Mouse (Mus musculus): ENCODE results near the gene Flvcr2. TPM values are rescaled to one million over a fixed set of nuclear protein-coding genes. Genes with fewer than 3 reads are reported as not detected.

Gene Flvcr2
- polyA plus RNA-seq, 1 experiment from 2014 or later, result 8.3 TPM

DNA sequence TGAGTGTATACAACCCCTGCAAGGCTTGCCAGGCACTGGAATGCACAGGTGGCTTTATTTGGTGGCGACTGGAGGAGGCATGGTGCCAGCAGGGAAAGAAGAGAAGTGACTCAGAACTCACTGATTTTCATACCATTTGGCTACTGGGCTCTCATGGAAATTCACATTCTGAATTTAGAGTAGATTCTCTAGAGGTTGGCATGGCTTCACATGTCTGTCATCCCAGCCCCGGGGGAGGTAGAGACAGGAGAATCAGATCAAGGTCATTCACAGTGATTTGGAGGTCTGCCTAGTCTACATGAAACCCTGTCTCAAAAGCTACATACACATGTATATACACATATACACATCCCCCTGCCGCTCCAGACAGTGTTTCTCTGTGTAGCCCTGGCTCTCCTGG is 9.4 kb upstream of the Flvcr2 start:
- Histone ChIP-seq H3K9ac (no peak overlapping the region), H3K27ac (no peak overlapping the region), H3K4me2 (no peak overlapping the region), H3K27me3 (no peaks in the 10 kb centered on the region), H3K4me3 (no peak overlapping the region), H3K4me1 (replicated peaks) (0 out of 2 replicates have a peak, but pooled peaks cover 4% of the 10 kb centered on the region), H3K9me3 (replicated peaks) (no peaks in the 10 kb centered on the region), H3K36me3 (no peaks in the 10 kb centered on the region)
- ATAC-seq (replicated peaks; ENCODE audit: insufficient number of reproducible peaks, insufficient read depth, low FRiP score, low read depth), result no peak
- 80% methylated on average over 3 of the region's 3 CpGs for WGBS

DNA sequence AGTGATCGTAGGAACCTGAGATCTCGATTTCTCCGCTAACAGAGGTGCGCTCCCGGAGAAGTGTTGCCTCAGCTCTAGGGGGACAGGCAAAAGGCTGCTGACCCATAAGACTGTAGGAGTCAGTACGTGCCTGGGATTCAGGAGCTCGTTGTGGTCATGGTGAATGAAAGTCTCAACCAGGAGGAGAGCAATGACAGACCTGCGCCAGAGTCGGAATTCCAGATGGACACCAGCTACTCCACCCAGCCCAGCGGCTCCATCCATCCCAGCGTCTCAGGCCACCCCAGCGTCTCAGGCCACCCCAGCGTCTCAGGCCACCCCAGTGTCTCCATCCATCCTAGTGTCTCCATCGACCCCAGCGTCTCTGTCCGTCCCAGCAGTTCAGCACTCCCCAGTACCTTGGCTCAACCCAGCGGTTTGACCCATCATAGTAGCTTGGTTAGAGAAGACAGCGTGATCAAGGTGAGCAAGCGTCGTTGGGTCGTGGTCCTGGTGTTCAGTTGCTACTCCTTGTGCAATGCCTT is 419 bp downstream of the Flvcr2 start:
- Histone ChIP-seq H3K27ac (peak overlapping the region; percentile 90), H3K9ac (peak overlapping the region; percentile 64), H3K27me3 (peaks cover 23% of the 10 kb centered on the region), H3K4me3 (peak overlapping the region; percentile 61), H3K4me1 (replicated peaks) (peaks cover 16% of the 10 kb centered on the region), H3K9me3 (replicated peaks) (no peaks in the 10 kb centered on the region), H3K4me2 (peak overlapping the region; percentile 96), H3K36me3 (no peaks in the 10 kb centered on the region)
- peak; percentile 21 for ATAC-seq (replicated peaks; ENCODE audit: insufficient number of reproducible peaks, insufficient read depth, low FRiP score, low read depth)
- 19% methylated on average over 21 of the region's 21 CpGs for WGBS

DNA sequence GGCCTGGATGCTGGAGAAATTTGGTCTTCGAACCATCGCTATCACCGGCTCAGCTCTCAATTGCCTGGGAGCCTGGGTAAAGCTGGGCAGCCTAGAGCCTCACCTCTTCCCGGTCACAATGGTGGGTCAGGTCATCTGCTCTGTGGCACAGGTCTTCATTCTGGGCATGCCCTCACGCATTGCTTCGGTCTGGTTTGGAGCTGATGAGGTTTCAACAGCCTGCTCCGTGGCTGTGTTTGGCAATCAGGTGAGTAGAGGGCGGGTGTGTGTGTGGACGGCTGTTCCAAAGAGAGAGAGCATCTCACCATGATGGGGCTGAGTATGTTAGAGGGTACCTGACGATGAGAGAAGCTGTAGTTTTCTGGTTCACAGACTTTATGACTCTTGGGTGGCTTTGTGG is 1.0 kb downstream of the Flvcr2 start:
- WGBS, result 80% methylated on average over 10 of the region's 10 CpGs
- H3K4me3 ChIP-seq, result peak overlapping the region; percentile 61

GRCm38 (mm10) chr12:85749861-85750260 is 3.5 kb downstream of the Flvcr2 start:
- H3K4me2 ChIP-seq, result no peak overlapping the region
- no peak overlapping the region for H3K4me3 ChIP-seq
- no peak overlapping the region for H3K9ac ChIP-seq
- peaks cover 16% of the 10 kb centered on the region for H3K4me1 ChIP-seq (replicated peaks)
- H3K9me3 ChIP-seq (replicated peaks), result no peaks in the 10 kb centered on the region
- no peak for ATAC-seq (replicated peaks; ENCODE audit: insufficient number of reproducible peaks, insufficient read depth, low FRiP score, low read depth)
- H3K36me3 ChIP-seq, result no peaks in the 10 kb centered on the region
- H3K27me3 ChIP-seq, result peaks cover 11% of the 10 kb centered on the region
- H3K27ac ChIP-seq, result no peak overlapping the region
- WGBS, result 90% methylated on average over 9 of the region's 9 CpGs

More for the DNA sequence above, 1.0 kb downstream of the Flvcr2 start:
- H3K36me3 ChIP-seq, result no peaks in the 10 kb centered on the region
- peak overlapping the region; percentile 96 for H3K4me2 ChIP-seq
- no peaks in the 10 kb centered on the region for H3K9me3 ChIP-seq (replicated peaks)
- peaks cover 23% of the 10 kb centered on the region for H3K27me3 ChIP-seq
- H3K9ac ChIP-seq, result 0 out of 2 replicates have a peak overlapping the region, but pooled peaks have one; percentile 8
- peaks cover 16% of the 10 kb centered on the region for H3K4me1 ChIP-seq (replicated peaks)
- ATAC-seq (replicated peaks; ENCODE audit: insufficient number of reproducible peaks, insufficient read depth, low FRiP score, low read depth), result no peak
- H3K27ac ChIP-seq, result no peak overlapping the region

GRCm38 (mm10) chr12:85752116-85752515 is 5.8 kb downstream of the Flvcr2 start:
- H3K27me3 ChIP-seq, result peaks cover 5% of the 10 kb centered on the region
- no peak overlapping the region for H3K4me2 ChIP-seq
- no peaks in the 10 kb centered on the region for H3K9me3 ChIP-seq (replicated peaks)
- H3K4me3 ChIP-seq, result no peak overlapping the region
- H3K4me1 ChIP-seq (replicated peaks), result peaks cover 9% of the 10 kb centered on the region; the same call in 1 of the 2 replicates
- H3K27ac ChIP-seq, result no peak overlapping the region
- no peak overlapping the region for H3K9ac ChIP-seq
- no peaks in the 10 kb centered on the region for H3K36me3 ChIP-seq
- WGBS, result 85% methylated on average over 6 of the region's 6 CpGs
- no peak for ATAC-seq (replicated peaks; ENCODE audit: insufficient number of reproducible peaks, insufficient read depth, low FRiP score, low read depth)

- no peak overlapping the region for H3K27ac ChIP-seq
- 58% methylated on average over 2 of the region's 2 CpGs for WGBS
- no peak overlapping the region for H3K4me3 ChIP-seq
- no peak overlapping the region for H3K9ac ChIP-seq
- H3K4me1 ChIP-seq (replicated peaks), result 0 out of 2 replicates have a peak, but pooled peaks cover 3% of the 10 kb centered on the region
- no peaks in the 10 kb centered on the region for H3K9me3 ChIP-seq (replicated peaks)
- ATAC-seq (replicated peaks; ENCODE audit: insufficient number of reproducible peaks, insufficient read depth, low FRiP score, low read depth), result no peak
- no peaks in the 10 kb centered on the region for H3K36me3 ChIP-seq
- no peaks in the 10 kb centered on the region for H3K27me3 ChIP-seq
- H3K4me2 ChIP-seq, result no peak overlapping the region
These were observed 6.9 kb downstream of the Flvcr2 start for GRCm38 (mm10) chr12:85753223-85753622.

- 58% methylated on average over 5 of the region's 5 CpGs for WGBS
- no peak for ATAC-seq (replicated peaks; ENCODE audit: insufficient number of reproducible peaks, insufficient read depth, low FRiP score, low read depth)
These were observed 8.4 kb downstream of the Flvcr2 start for GRCm38 (mm10) chr12:85754611-85755265.

GRCm38 (mm10) chr12:85756455-85756854 is 10.1 kb downstream of the Flvcr2 start:
- H3K4me1 ChIP-seq (replicated peaks), result peaks cover 5% of the 10 kb centered on the region; the same call in 1 of the 2 replicates
- H3K36me3 ChIP-seq, result no peaks in the 10 kb centered on the region
- no peak overlapping the region for H3K4me2 ChIP-seq
- no peaks in the 10 kb centered on the region for H3K9me3 ChIP-seq (replicated peaks)
- no peaks in the 10 kb centered on the region for H3K27me3 ChIP-seq
- WGBS, result 73% methylated on average over 3 of the region's 3 CpGs
- H3K9ac ChIP-seq, result no peak overlapping the region
- H3K4me3 ChIP-seq, result no peak overlapping the region
- no peak overlapping the region for H3K27ac ChIP-seq
- ATAC-seq (replicated peaks; ENCODE audit: insufficient number of reproducible peaks, insufficient read depth, low FRiP score, low read depth), result no peak

More at GRCm38 (mm10) chr12:85754611-85755265, 8.4 kb downstream of the Flvcr2 start:
- Histone ChIP-seq H3K36me3 (no peaks in the 10 kb centered on the region), H3K4me2 (no peak overlapping the region), H3K9ac (no peak overlapping the region), H3K27ac (no peak overlapping the region), H3K9me3 (replicated peaks) (no peaks in the 10 kb centered on the region), H3K4me1 (replicated peaks) (0 out of 2 replicates have a peak, but pooled peaks cover 3% of the 10 kb centered on the region), H3K4me3 (no peak overlapping the region), H3K27me3 (no peaks in the 10 kb centered on the region)

- no peak for ATAC-seq (replicated peaks; ENCODE audit: insufficient number of reproducible peaks, insufficient read depth, low FRiP score, low read depth)
- Histone ChIP-seq H3K9ac (no peak overlapping the region), H3K4me1 (replicated peaks) (peaks cover 10% of the 10 kb centered on the region), H3K4me3 (no peak overlapping the region), H3K27ac (no peak overlapping the region), H3K9me3 (replicated peaks) (no peaks in the 10 kb centered on the region), H3K4me2 (no peak overlapping the region), H3K36me3 (no peaks in the 10 kb centered on the region), H3K27me3 (no peaks in the 10 kb centered on the region)
- 57% methylated on average over 3 of the region's 3 CpGs for WGBS
These were observed 10.7 kb downstream of the Flvcr2 start for GRCm38 (mm10) chr12:85757074-85757473.

- no peak for ATAC-seq (replicated peaks; ENCODE audit: insufficient number of reproducible peaks, insufficient read depth, low FRiP score, low read depth)
- H3K4me1 ChIP-seq (replicated peaks), result peaks cover 14% of the 10 kb centered on the region
- no peak overlapping the region for H3K27ac ChIP-seq
- no peaks in the 10 kb centered on the region for H3K27me3 ChIP-seq
- H3K36me3 ChIP-seq, result no peaks in the 10 kb centered on the region
- H3K9me3 ChIP-seq (replicated peaks), result no peaks in the 10 kb centered on the region
- 73% methylated on average over 8 of the region's 8 CpGs for WGBS
- no peak overlapping the region for H3K9ac ChIP-seq
- H3K4me2 ChIP-seq, result no peak overlapping the region
- no peak overlapping the region for H3K4me3 ChIP-seq
These were observed 12.4 kb downstream of the Flvcr2 start for GRCm38 (mm10) chr12:85758741-85759140.

DNA sequence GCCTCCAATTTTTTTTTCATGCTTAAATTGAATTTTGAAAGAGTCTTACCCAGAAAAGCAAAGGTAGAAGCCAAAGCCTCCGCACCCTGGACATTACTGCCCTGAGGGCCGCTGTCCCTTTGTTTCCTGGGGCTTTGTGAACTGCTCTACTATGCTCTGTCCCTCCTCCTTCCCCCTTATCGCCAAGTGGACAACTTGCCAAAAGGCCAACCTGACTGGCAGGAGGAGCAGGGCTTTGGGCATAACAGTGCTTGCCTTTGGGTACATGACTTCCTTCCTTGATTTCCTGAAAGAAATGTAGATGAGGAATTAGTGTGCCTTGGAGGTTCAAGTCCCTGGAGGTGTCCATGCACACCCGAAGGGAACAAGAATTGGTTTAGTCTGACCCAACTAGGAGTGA is 15.1 kb downstream of the Flvcr2 start:
- Histone ChIP-seq H3K4me2 (no peak overlapping the region), H3K27me3 (no peaks in the 10 kb centered on the region), H3K9me3 (replicated peaks) (no peaks in the 10 kb centered on the region), H3K27ac (0 out of 2 replicates have a peak overlapping the region, but pooled peaks have one; percentile 7), H3K4me3 (no peak overlapping the region), H3K4me1 (replicated peaks) (peaks cover 35% of the 10 kb centered on the region), H3K9ac (no peak overlapping the region), H3K36me3 (no peaks in the 10 kb centered on the region)
- WGBS, result 69% methylated on average over 4 of the region's 4 CpGs
- ATAC-seq (replicated peaks; ENCODE audit: insufficient number of reproducible peaks, insufficient read depth, low FRiP score, low read depth), result no peak

DNA sequence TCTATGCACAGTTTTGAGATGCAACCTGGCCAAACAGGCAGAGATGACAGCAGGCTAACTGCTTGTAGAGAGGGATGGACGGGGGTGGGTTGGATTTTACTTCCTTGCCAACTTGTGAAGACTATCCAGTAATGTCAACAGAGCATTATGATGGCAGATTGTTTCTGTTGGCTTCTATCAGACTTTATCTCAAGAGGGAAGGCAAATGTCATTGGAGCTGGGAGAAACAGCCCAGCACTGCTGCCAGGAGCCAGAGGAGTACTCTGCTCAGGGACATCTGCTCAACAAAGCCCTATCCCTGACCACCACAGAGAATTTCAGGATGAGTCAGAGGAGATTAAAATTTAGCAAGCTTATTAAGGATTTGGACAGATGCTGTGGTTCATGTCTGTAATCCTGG is 18.3 kb downstream of the Flvcr2 start:
- peaks cover 33% of the 10 kb centered on the region for H3K4me1 ChIP-seq (replicated peaks)
- no peak overlapping the region for H3K4me2 ChIP-seq
- no peaks in the 10 kb centered on the region for H3K9me3 ChIP-seq (replicated peaks)
- H3K27me3 ChIP-seq, result no peaks in the 10 kb centered on the region
- H3K4me3 ChIP-seq, result no peak overlapping the region
- no peak overlapping the region for H3K9ac ChIP-seq
- H3K27ac ChIP-seq, result peak overlapping the region; percentile 51; the same call in 1 of the 2 replicates
- 15% methylated on average over 1 of the region's 1 CpGs for WGBS
- H3K36me3 ChIP-seq, result no peaks in the 10 kb centered on the region
- ATAC-seq (replicated peaks; ENCODE audit: insufficient number of reproducible peaks, insufficient read depth, low FRiP score, low read depth), result no peak
